Mouse (Mus musculus) erythroid progenitor cell, adult 5-6 weeks (primary cell): ENCODE data around the gene Slc2a2. TPM values are rescaled to one million over a fixed set of nuclear protein-coding genes. Genes with fewer than 3 reads are reported as not detected.

Experiments
- total RNA-seq, 2 experiments: library from RNA; stranded (forward) in 1 of 2; stranded (reverse) in 1 of 2; fragments of 150-400 nt in 1 of 2; fragments of 186-747, 209-891 nt in 1 of 2; gene quantifications; 2 replicates each; pipeline versions ENCODE4 v1.2.3 to v1.2.4; 2015 to 2017; ENCODE audit warnings: low replicate concordance in 2 of 2

The Slc2a2 gene
- total RNA-seq, 2 experiments from 2014 or later, result not detected

Other genes with a start within 250 kb of the Slc2a2 start
- gene Eif5a2, start 83.4 kb downstream of the Slc2a2 start, total RNA-seq (2015; ENCODE audit: low replicate concordance), result 10.8 and 14.7 TPM in 2 replicates
- 10.1 and 16.0 TPM in 2 replicates for gene Eif5a2, start 83.4 kb downstream of the Slc2a2 start, total RNA-seq (2017; ENCODE audit: low replicate concordance)
- 177 and 186 TPM in 2 replicates for gene Rpl22l1, start 107.5 kb downstream of the Slc2a2 start, total RNA-seq (2015; ENCODE audit: low replicate concordance)
- 15.6 and 48.3 TPM in 2 replicates for gene Rpl22l1, start 107.5 kb downstream of the Slc2a2 start, total RNA-seq (2017; ENCODE audit: low replicate concordance)
- not detected in 2 replicates for gene Gm1527, start 194.7 kb downstream of the Slc2a2 start, total RNA-seq (2015; ENCODE audit: low replicate concordance)
- gene Gm1527, start 194.7 kb downstream of the Slc2a2 start, total RNA-seq (2017; ENCODE audit: low replicate concordance), result not detected in 2 replicates